Mouse (Mus musculus) liver, adult 2 months (tissue): ENCODE measurements at regions not wholly inside any gene's neighbourhood (a gene's known extent, or its start where the extent isn't known, plus 50 kb on each side); places are given as distances from the start of the nearest gene placed in this dataset.

ENCODE experiments used
- DNase-seq: peaks from one replicate; pipeline ENCODE4 v3.0.0-alpha.2; 2011; ENCODE audit warnings: low read depth, low spot score; ENCODE audit errors: extremely low read depth
- H3K27ac ChIP-seq: fragments of 200-500 bp; replicated peaks from 2 replicates; pipeline ENCODE4 v1.5.1; 2012; ENCODE audit warnings: low read depth, mild to moderate bottlenecking, control low read depth, inconsistent platforms, low read length; ENCODE audit not compliant: insufficient read depth
- H3K27me3 ChIP-seq: fragments of 200-500 bp; 2 replicates; pipeline ENCODE4 v1.6.1; 2012; ENCODE audit warnings: mild to moderate bottlenecking, moderate library complexity, low read length, inconsistent platforms; ENCODE audit not compliant: control insufficient read depth, insufficient read depth
- H3K36me3 ChIP-seq: fragments of 200-500 bp; 2 replicates; pipeline ENCODE4 v1.6.1; 2012; ENCODE audit warnings: low read length, inconsistent platforms; ENCODE audit not compliant: control insufficient read depth, insufficient read depth
- H3K4me1 ChIP-seq: fragments of 200-500 bp; 2 replicates; pipeline ENCODE4 v1.6.1; 2011; ENCODE audit warnings: low read length; ENCODE audit not compliant: control insufficient read depth, insufficient read depth
- H3K4me3 ChIP-seq: fragments of 200-500 bp; 2 replicates; pipeline ENCODE4 v1.5.1; 2011; ENCODE audit warnings: low read depth, mild to moderate bottlenecking, control low read depth, low read length, moderate library complexity; ENCODE audit not compliant: insufficient read depth
- H3K79me2 ChIP-seq: fragments of 200-500 bp; 2 replicates; pipeline ENCODE4 v1.6.1; 2012; ENCODE audit warnings: inconsistent platforms, mild to moderate bottlenecking, low read length, moderate library complexity; ENCODE audit not compliant: control insufficient read depth, insufficient read depth
- H3K9ac ChIP-seq: fragments of 200-500 bp; 2 replicates; pipeline ENCODE4 v1.6.1; 2012; ENCODE audit warnings: low read depth, mild to moderate bottlenecking, control low read depth, inconsistent platforms, low read length
- CTCF ChIP-seq: fragments of 200-500 bp; IDR thresholded peaks from 2 replicates; pipeline ENCODE4 v1.5.1; 2011; ENCODE audit warnings: low read depth, low read length, control low read depth
- POLR2A ChIP-seq: fragments of 200-500 bp; IDR thresholded peaks from 2 replicates; pipeline ENCODE4 v1.6.1; 2011; ENCODE audit warnings: low read length, control low read depth; ENCODE audit not compliant: insufficient read depth; ENCODE audit errors: extremely low read depth
- WGBS: fragments of 180-500 bp; shearing (Covaris S2); methylation state at CpG from one replicate; pipeline ENCODE4 v1.1.7; 2018; 5-methylcytosine and 5-hydroxymethylcytosine counted together

GRCm38 (mm10) chr15:69253698-69254097 lies 2753.0 kb upstream of the Lrrc6 start:
- Histone ChIP-seq H3K79me2 (no peaks in the 10 kb centered on the region), H3K4me3 (no peak overlapping the region), H3K27ac (no peak overlapping the region), H3K9ac (no peak overlapping the region), H3K36me3 (no peaks in the 10 kb centered on the region), H3K27me3 (no peaks in the 10 kb centered on the region), H3K4me1 (no peaks in the 10 kb centered on the region)
- TF ChIP-seq POLR2A (no peak), CTCF (no peak)
- WGBS, result 87% methylated on average over 2 of the region's 2 CpGs
- no peak for DNase-seq

- Histone ChIP-seq H3K27me3 (no peaks in the 10 kb centered on the region), H3K4me3 (no peak overlapping the region), H3K36me3 (no peaks in the 10 kb centered on the region), H3K9ac (no peak overlapping the region), H3K4me1 (no peaks in the 10 kb centered on the region), H3K27ac (no peak overlapping the region), H3K79me2 (no peaks in the 10 kb centered on the region)
- no peak for TF ChIP-seq POLR2A
- TF ChIP-seq CTCF, result no peak
- peak; percentile 60 for DNase-seq
- WGBS, result 48% methylated on average over 3 of the region's 3 CpGs
Measured at GRCm38 (mm10) chr15:69252095-69252494, 2751.4 kb upstream of the Lrrc6 start.

GRCm38 (mm10) chr15:69246190-69246966 lies 2745.7 kb upstream of the Lrrc6 start:
- H3K9ac ChIP-seq, result no peak overlapping the region
- WGBS, result 79% methylated on average over 3 of the region's 3 CpGs
- TF ChIP-seq CTCF, result no peak
- no peak for TF ChIP-seq POLR2A
- DNase-seq, result no peak
- no peak overlapping the region for H3K27ac ChIP-seq
- H3K4me1 ChIP-seq, result no peaks in the 10 kb centered on the region
- no peaks in the 10 kb centered on the region for H3K79me2 ChIP-seq
- H3K4me3 ChIP-seq, result no peak overlapping the region
- H3K36me3 ChIP-seq, result no peaks in the 10 kb centered on the region
- no peaks in the 10 kb centered on the region for H3K27me3 ChIP-seq

- DNase-seq, result no peak
- Histone ChIP-seq H3K36me3 (no peaks in the 10 kb centered on the region), H3K27me3 (no peaks in the 10 kb centered on the region), H3K4me1 (no peaks in the 10 kb centered on the region), H3K79me2 (no peaks in the 10 kb centered on the region), H3K27ac (no peak overlapping the region), H3K9ac (no peak overlapping the region), H3K4me3 (no peak overlapping the region)
- 96% methylated on average over 1 of the region's 1 CpGs for WGBS
- TF ChIP-seq POLR2A (no peak), CTCF (no peak)
Measured at GRCm38 (mm10) chr15:69235271-69235670, 2734.6 kb upstream of the Lrrc6 start.

GRCm38 (mm10) chr15:69224619-69225587 lies 2724.2 kb upstream of the Lrrc6 start:
- no peak for DNase-seq
- H3K4me3 ChIP-seq, result no peak overlapping the region
- H3K27ac ChIP-seq, result no peak overlapping the region
- H3K9ac ChIP-seq, result no peak overlapping the region
- H3K79me2 ChIP-seq, result no peaks in the 10 kb centered on the region
- H3K27me3 ChIP-seq, result no peaks in the 10 kb centered on the region
- WGBS, result 75% methylated on average over 6 of the region's 6 CpGs
- H3K36me3 ChIP-seq, result no peaks in the 10 kb centered on the region
- H3K4me1 ChIP-seq, result no peaks in the 10 kb centered on the region
- TF ChIP-seq POLR2A, result no peak
- no peak for TF ChIP-seq CTCF
